Mouse (Mus musculus): ENCODE data around the gene 2410015M20Rik. TPM values are rescaled to one million over a fixed set of nuclear protein-coding genes. Genes with fewer than 3 reads are reported as not detected.

2410015M20Rik gene
- polyA plus RNA-seq, 1 experiment from 2014 or later, result 129 TPM

DNA sequence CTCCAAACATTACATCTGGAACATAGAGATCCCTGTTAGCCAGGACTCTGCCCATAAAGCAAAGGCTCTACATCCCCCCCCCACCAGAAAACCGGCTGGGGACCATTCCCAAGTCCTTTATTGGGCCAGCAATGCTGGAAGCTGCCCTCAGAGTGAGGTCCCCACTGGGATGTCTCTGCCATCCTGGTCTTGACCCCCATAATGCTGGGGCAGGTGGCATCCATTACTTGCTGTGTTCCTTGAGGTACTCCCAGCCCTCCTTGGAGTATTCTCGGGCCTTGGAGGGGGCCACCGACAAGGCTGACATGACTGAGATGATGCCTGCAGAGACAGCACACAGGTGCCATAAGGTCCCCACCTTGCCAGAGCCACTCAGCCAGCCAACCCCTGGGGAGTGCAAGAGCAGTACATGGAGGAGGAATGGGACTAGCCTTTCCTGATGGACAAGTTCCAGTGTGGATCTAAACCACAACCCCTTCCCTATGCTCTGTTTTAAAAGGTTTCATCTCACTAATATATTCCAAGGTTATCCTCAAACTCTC, 2.0 kb downstream of the 2410015M20Rik start:
- 76% methylated on average over 3 of the region's 3 CpGs for WGBS (ENCODE audit: insufficient replicate concordance)
- Histone ChIP-seq H3K4me1 (ENCODE audit: control insufficient read depth, low read depth, low read length) (peaks cover 36% of the 10 kb centered on the region), H3K36me3 (ENCODE audit: control insufficient read depth, insufficient read depth) (peaks cover 45% of the 10 kb centered on the region), H3K9me3 (replicated peaks; ENCODE audit: control insufficient read depth, low read length) (no peaks in the 10 kb centered on the region), H3K4me2 (ENCODE audit: low read depth, low read length) (no peak overlapping the region), H3K27me3 (ENCODE audit: control insufficient read depth, insufficient read depth, low read depth, low read length) (no peaks in the 10 kb centered on the region), H3K27ac (ENCODE audit: low read length) (no peak overlapping the region), H3K4me3 (ENCODE audit: low read depth, low read length) (no peak overlapping the region), H3K9ac (ENCODE audit: low read depth, low read length) (no peak overlapping the region)
- ATAC-seq (ENCODE audit: low read depth), result no peak

DNA sequence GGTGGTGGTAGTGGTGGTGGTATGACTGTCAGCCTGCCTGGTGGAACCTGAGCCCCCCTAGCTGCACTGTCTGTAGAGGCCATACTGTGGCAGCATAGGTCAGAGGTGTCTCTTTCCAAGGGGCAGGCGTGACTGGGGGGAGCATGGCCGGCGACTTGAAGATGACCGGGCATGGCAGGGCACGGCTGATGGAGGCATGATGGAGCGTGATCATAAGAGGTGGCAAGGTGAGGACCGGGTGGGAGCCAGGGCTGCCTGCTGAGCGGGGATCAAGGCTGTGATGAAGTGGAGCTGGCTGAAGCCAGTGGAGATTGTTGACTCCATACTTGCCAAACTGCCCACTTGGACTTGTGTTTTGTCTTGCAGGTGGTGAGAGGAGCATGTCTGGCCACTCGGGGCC, 4.1 kb downstream of the 2410015M20Rik start:
- H3K9me3 ChIP-seq (replicated peaks; ENCODE audit: control insufficient read depth, low read length), result no peaks in the 10 kb centered on the region
- H3K4me3 ChIP-seq (ENCODE audit: low read depth, low read length), result no peak overlapping the region
- ATAC-seq (ENCODE audit: low read depth), result no peak
- H3K9ac ChIP-seq (ENCODE audit: low read depth, low read length), result no peak overlapping the region
- H3K27ac ChIP-seq (ENCODE audit: low read length), result no peak overlapping the region
- peaks cover 14% of the 10 kb centered on the region for H3K4me1 ChIP-seq (ENCODE audit: control insufficient read depth, low read depth, low read length)
- 84% methylated on average over 9 of the region's 9 CpGs for WGBS (ENCODE audit: insufficient replicate concordance)
- H3K27me3 ChIP-seq (ENCODE audit: control insufficient read depth, insufficient read depth, low read depth, low read length), result no peaks in the 10 kb centered on the region
- no peak overlapping the region for H3K4me2 ChIP-seq (ENCODE audit: low read depth, low read length)
- peaks cover 65% of the 10 kb centered on the region for H3K36me3 ChIP-seq (ENCODE audit: control insufficient read depth, insufficient read depth)

DNA sequence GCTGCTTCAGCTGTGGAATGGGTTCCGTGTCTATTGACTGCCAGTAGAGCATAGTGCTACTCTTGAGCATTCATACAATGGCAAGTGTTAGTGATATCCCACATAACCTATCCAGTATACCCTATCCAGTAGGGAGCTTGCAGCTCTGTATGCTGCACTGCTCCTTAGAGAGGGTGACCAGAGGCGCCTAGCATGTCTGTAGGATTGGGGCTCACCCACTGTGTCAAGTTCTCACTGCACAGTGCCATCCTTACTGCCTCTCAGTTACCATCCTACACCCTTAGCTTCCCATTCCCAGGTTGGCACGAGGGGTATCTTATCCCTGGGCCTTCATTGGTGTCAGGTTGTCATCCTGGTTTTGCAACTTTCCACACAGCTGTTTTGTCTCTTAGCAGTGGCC, 5.1 kb downstream of the 2410015M20Rik start:
- Histone ChIP-seq H3K9me3 (replicated peaks; ENCODE audit: control insufficient read depth, low read length) (no peaks in the 10 kb centered on the region), H3K4me3 (ENCODE audit: low read depth, low read length) (no peak overlapping the region), H3K27ac (ENCODE audit: low read length) (no peak overlapping the region), H3K36me3 (ENCODE audit: control insufficient read depth, insufficient read depth) (peaks cover 75% of the 10 kb centered on the region), H3K4me2 (ENCODE audit: low read depth, low read length) (no peak overlapping the region), H3K9ac (ENCODE audit: low read depth, low read length) (no peak overlapping the region), H3K27me3 (ENCODE audit: control insufficient read depth, insufficient read depth, low read depth, low read length) (no peaks in the 10 kb centered on the region), H3K4me1 (ENCODE audit: control insufficient read depth, low read depth, low read length) (peaks cover 9% of the 10 kb centered on the region)
- 80% methylated on average over 3 of the region's 3 CpGs for WGBS (ENCODE audit: insufficient replicate concordance)
- ATAC-seq (ENCODE audit: low read depth), result no peak

DNA sequence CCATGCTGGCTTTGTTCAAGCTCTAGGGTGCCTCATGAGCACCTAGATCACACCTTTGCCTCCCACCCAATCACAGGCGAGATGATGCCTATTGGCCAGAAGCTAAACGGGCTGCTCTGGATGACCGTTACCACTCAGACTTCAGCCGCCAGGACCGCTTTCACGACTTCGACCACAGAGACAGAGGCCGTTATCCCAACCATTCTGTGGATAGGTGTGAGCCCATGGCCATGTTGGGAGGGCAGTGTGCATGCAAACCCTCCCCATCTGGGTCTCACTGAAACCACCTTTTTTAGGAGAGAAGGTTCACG, 5.5 kb downstream of the 2410015M20Rik start:
- no peak for ATAC-seq (ENCODE audit: low read depth)
- no peaks in the 10 kb centered on the region for H3K9me3 ChIP-seq (replicated peaks; ENCODE audit: control insufficient read depth, low read length)
- WGBS (ENCODE audit: insufficient replicate concordance), result 89% methylated on average over 9 of the region's 9 CpGs
- no peaks in the 10 kb centered on the region for H3K27me3 ChIP-seq (ENCODE audit: control insufficient read depth, insufficient read depth, low read depth, low read length)
- no peak overlapping the region for H3K4me2 ChIP-seq (ENCODE audit: low read depth, low read length)
- H3K27ac ChIP-seq (ENCODE audit: low read length), result no peak overlapping the region
- H3K36me3 ChIP-seq (ENCODE audit: control insufficient read depth, insufficient read depth), result peaks cover 77% of the 10 kb centered on the region
- H3K9ac ChIP-seq (ENCODE audit: low read depth, low read length), result no peak overlapping the region
- H3K4me1 ChIP-seq (ENCODE audit: control insufficient read depth, low read depth, low read length), result peaks cover 9% of the 10 kb centered on the region
- no peak overlapping the region for H3K4me3 ChIP-seq (ENCODE audit: low read depth, low read length)

DNA sequence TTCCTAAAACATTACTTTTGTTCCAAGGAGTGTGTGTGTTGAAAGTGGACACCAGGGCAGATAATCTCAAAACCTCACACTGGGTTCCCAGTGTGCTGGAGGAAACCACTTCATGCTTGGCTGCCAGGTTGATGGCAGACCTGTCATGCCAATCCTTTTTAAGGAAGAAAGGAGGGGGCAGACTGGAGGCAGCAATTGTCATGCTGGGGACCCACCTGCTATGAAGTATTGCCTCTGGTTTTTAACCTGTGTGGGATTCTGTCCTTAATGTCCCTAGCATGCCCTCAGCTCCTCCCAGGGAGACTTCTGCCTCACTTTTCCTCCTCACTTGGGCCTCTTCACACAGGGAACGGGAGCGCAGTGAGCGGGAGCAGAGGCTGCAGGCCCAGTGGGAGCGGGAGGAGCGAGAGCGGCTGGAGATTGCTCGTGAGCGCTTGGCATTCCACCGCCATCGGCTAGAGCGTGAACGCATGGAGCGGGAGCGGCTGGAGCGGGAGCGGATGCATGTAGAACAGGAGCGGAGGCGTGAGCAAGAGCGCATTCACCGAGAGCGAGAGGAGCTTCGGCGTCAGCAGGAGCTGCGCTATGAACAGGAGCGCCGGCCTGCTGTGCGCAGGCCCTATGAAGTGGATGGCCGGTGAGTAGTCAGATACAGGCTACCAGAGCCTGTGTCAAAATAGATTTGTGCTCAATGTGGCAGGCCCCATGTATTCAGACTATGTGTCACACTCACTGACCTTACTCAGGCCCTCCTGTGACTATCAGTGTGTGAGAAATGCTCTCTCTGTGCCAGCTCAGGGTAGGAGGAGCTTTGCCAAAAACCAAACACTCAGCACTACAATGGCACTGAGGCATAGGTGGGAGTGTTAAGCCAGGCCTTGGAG, 6.1 kb downstream of the 2410015M20Rik start:
- Histone ChIP-seq H3K9ac (ENCODE audit: low read depth, low read length) (no peak overlapping the region), H3K27ac (ENCODE audit: low read length) (no peak overlapping the region), H3K4me3 (ENCODE audit: low read depth, low read length) (no peak overlapping the region), H3K36me3 (ENCODE audit: control insufficient read depth, insufficient read depth) (peaks cover 77% of the 10 kb centered on the region), H3K9me3 (replicated peaks; ENCODE audit: control insufficient read depth, low read length) (no peaks in the 10 kb centered on the region), H3K27me3 (ENCODE audit: control insufficient read depth, insufficient read depth, low read depth, low read length) (no peaks in the 10 kb centered on the region), H3K4me2 (ENCODE audit: low read depth, low read length) (no peak overlapping the region), H3K4me1 (ENCODE audit: control insufficient read depth, low read depth, low read length) (peaks cover 5% of the 10 kb centered on the region)
- WGBS (ENCODE audit: insufficient replicate concordance), result 95% methylated on average over 28 of the region's 28 CpGs
- ATAC-seq (ENCODE audit: low read depth), result no peak

DNA sequence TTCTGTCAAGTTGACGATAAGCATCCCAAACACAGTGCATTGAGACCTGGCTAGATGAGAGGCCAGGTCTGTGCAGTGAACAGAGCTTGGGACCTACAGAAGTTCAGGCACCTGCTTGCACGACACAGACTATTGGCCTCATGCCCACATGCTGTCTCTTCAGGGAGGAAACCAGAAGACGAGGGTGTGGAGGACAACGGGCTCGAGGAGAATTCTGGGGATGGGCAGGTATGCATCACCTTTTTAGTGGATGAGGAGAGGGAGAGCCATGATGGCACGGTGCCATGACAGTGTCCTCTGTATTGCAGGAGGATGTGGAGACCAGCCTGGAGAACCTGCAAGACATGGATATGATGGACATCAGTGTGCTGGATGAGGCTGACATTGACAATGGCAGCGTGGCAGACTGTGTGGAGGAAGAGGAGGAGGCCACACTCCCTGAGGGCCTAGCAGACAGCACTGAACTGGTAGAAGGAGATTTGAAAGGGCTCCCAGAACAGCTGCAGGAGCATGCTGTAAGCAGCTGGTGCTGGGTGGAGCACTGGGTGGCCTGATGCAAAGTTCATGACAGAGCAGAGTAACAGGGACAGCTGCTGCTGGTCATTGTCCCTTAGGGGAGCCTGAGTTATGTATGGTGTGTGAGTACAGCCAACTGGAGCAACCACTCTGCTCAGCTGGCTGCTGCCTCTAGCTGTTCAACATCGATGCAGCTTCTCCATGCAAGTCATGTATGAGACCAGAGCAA, 15.9 kb downstream of the 2410015M20Rik start:
- H3K9ac ChIP-seq (ENCODE audit: low read depth, low read length), result no peak overlapping the region
- no peak overlapping the region for H3K4me2 ChIP-seq (ENCODE audit: low read depth, low read length)
- H3K36me3 ChIP-seq (ENCODE audit: control insufficient read depth, insufficient read depth), result peaks cover 82% of the 10 kb centered on the region
- 91% methylated on average over 8 of the region's 8 CpGs for WGBS (ENCODE audit: insufficient replicate concordance)
- H3K4me3 ChIP-seq (ENCODE audit: low read depth, low read length), result no peak overlapping the region
- ATAC-seq (ENCODE audit: low read depth), result no peak
- H3K27me3 ChIP-seq (ENCODE audit: control insufficient read depth, insufficient read depth, low read depth, low read length), result no peaks in the 10 kb centered on the region
- no peaks in the 10 kb centered on the region for H3K9me3 ChIP-seq (replicated peaks; ENCODE audit: control insufficient read depth, low read length)
- H3K4me1 ChIP-seq (ENCODE audit: control insufficient read depth, low read depth, low read length), result no peaks in the 10 kb centered on the region; the same call in 1 of the 2 replicates
- no peak overlapping the region for H3K27ac ChIP-seq (ENCODE audit: low read length)

DNA sequence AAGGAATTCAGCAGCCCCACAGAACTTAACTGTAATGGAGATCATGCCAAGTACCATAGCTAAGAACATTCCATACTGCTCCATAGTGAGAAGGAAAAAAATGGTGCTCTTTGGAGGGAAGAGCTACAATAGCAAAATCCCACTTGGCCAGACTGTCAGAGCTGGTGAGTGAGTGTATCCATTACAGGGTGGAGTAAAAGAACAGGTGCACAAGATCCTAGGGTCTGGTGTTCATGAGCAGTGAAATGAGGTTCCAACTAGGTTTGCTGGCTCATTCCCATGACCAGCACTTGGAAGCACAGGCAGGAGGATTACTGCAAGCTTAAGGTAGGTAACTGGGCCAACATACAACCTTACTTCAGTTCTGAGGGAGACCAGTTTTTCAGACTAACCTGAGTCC, 17.0 kb downstream of the 2410015M20Rik start:
- ATAC-seq (ENCODE audit: low read depth), result no peak
- H3K9ac ChIP-seq (ENCODE audit: low read depth, low read length), result no peak overlapping the region
- H3K4me2 ChIP-seq (ENCODE audit: low read depth, low read length), result no peak overlapping the region
- H3K36me3 ChIP-seq (ENCODE audit: control insufficient read depth, insufficient read depth), result peaks cover 83% of the 10 kb centered on the region
- no peaks in the 10 kb centered on the region for H3K27me3 ChIP-seq (ENCODE audit: control insufficient read depth, insufficient read depth, low read depth, low read length)
- no peak overlapping the region for H3K4me3 ChIP-seq (ENCODE audit: low read depth, low read length)
- no peaks in the 10 kb centered on the region; the same call in 1 of the 2 replicates for H3K4me1 ChIP-seq (ENCODE audit: control insufficient read depth, low read depth, low read length)
- H3K27ac ChIP-seq (ENCODE audit: low read length), result no peak overlapping the region
- no peaks in the 10 kb centered on the region for H3K9me3 ChIP-seq (replicated peaks; ENCODE audit: control insufficient read depth, low read length)

DNA sequence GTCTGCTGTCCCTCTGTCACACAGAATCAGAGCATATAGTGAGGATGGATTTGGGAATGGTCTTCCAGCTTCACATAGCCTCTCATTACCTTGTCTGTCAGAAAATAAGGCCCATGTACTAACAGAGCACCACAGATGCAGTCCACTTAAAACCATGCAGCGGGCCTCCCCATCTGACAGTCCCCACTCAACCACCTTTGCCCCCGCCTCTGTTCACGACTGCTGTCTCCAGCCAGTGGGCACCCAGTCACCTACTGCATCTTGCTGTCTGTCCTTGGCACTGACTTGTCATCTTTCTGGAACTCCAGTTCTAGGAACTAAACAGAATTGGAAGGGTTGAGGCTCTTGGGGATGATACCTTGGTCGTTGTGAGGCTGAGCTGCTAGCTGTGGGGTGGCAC, 20.6 kb downstream of the 2410015M20Rik start:
- H3K4me3 ChIP-seq (ENCODE audit: low read depth, low read length), result no peak overlapping the region
- no peaks in the 10 kb centered on the region for H3K27me3 ChIP-seq (ENCODE audit: control insufficient read depth, insufficient read depth, low read depth, low read length)
- H3K4me2 ChIP-seq (ENCODE audit: low read depth, low read length), result no peak overlapping the region
- WGBS (ENCODE audit: insufficient replicate concordance), result 91% methylated on average over 4 of the region's 4 CpGs
- ATAC-seq (ENCODE audit: low read depth), result no peak
- peaks cover 17% of the 10 kb centered on the region for H3K4me1 ChIP-seq (ENCODE audit: control insufficient read depth, low read depth, low read length)
- peaks cover 51% of the 10 kb centered on the region for H3K36me3 ChIP-seq (ENCODE audit: control insufficient read depth, insufficient read depth)
- no peak overlapping the region for H3K27ac ChIP-seq (ENCODE audit: low read length)
- H3K9me3 ChIP-seq (replicated peaks; ENCODE audit: control insufficient read depth, low read length), result no peaks in the 10 kb centered on the region
- H3K9ac ChIP-seq (ENCODE audit: low read depth, low read length), result no peak overlapping the region

DNA sequence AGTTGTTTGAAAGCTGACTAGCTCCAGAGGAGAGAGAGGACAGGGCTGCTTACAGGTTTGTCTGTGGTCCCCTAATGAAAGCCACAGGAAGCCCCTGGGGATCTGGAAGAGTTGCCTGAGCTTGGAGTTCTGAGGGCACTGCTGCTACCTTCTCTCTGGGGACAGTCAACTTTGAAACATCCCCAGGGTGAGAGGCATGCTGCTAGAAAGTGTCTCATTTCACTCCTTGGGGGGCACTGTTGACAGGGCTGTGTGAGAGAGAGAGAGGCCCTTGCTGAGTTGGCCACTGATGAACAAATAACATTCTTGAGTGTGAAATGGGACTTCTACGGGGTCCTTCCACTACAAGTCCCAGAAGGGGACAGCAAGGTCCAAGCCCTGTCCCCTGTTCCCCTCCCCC, 21.8 kb downstream of the 2410015M20Rik start:
- Histone ChIP-seq H3K9ac (ENCODE audit: low read depth, low read length) (no peak overlapping the region), H3K4me3 (ENCODE audit: low read depth, low read length) (no peak overlapping the region), H3K4me1 (ENCODE audit: control insufficient read depth, low read depth, low read length) (peaks cover 23% of the 10 kb centered on the region), H3K36me3 (ENCODE audit: control insufficient read depth, insufficient read depth) (peaks cover 41% of the 10 kb centered on the region), H3K4me2 (ENCODE audit: low read depth, low read length) (no peak overlapping the region), H3K27me3 (ENCODE audit: control insufficient read depth, insufficient read depth, low read depth, low read length) (no peaks in the 10 kb centered on the region), H3K9me3 (replicated peaks; ENCODE audit: control insufficient read depth, low read length) (no peaks in the 10 kb centered on the region), H3K27ac (ENCODE audit: low read length) (no peak overlapping the region)
- WGBS (ENCODE audit: insufficient replicate concordance), result 90% methylated on average over 1 of the region's 1 CpGs
- no peak for ATAC-seq (ENCODE audit: low read depth)

All from liver, embryonic 16.5 days (tissue).